Comparison of ENCODE assay signal across 19 mouse cellular contexts in genomic region chr17:29292996-29293395, GRCm38 (mm10).
"Had no signal": no experiment of that assay in that cellular context is flagged by ENCODE, and none has a peak within 500 bp of the region (broad histone marks: within the 10 kb centered on the region; RNA-seq: fewer than 3 reads in every experiment).

No protein-coding gene starts in this region.

- H3K27ac ChIP-seq: lung, embryonic 15.5 days; midbrain, embryonic 10.5 days; midbrain, embryonic 12.5 days; neural tube, embryonic 13.5 days; neural tube, embryonic 15.5 days had no signal

- H3K4me1 ChIP-seq: midbrain, embryonic 12.5 days; neural tube, embryonic 13.5 days; neural tube, embryonic 15.5 days had no signal

- H3K9me3 ChIP-seq: lung, embryonic 15.5 days; midbrain, embryonic 10.5 days; midbrain, embryonic 12.5 days; neural tube, embryonic 13.5 days; neural tube, embryonic 15.5 days had no signal

- H3K4me2 ChIP-seq: lung, embryonic 15.5 days; midbrain, embryonic 12.5 days; neural tube, embryonic 13.5 days; neural tube, embryonic 15.5 days had no signal

- H3K27me3 ChIP-seq: lung, embryonic 15.5 days; midbrain, embryonic 12.5 days; neural tube, embryonic 13.5 days; neural tube, embryonic 15.5 days had no signal

- H3K4me3 ChIP-seq: lung, embryonic 15.5 days; midbrain, embryonic 10.5 days; midbrain, embryonic 12.5 days; myocyte; neural tube, embryonic 13.5 days; neural tube, embryonic 15.5 days had no signal

- DNase-seq: liver, postnatal 0 days; lung, adult 2 months; lung, postnatal 4 days; midbrain, embryonic 14.5 days; retina, postnatal 1 day; right cerebral cortex, adult 18-20 months; right cerebral cortex, postnatal 25 days; right cerebral cortex, postnatal 4 days; thymus, adult 18-20 months; thymus, postnatal 14 days; thymus, postnatal 36 days had no signal

- ATAC-seq: liver, postnatal 0 days; lung, postnatal 0 days; midbrain, embryonic 16.5 days had no signal

- H3K9ac ChIP-seq: liver, postnatal 0 days; lung, embryonic 15.5 days; midbrain, embryonic 12.5 days; neural tube, embryonic 13.5 days; neural tube, embryonic 15.5 days had no signal
